Mouse (Mus musculus): Measurements from ENCODE around the gene Itga9.

GRCm38 (mm10) chr9:118590230-118590629 lies 16.3 kb upstream of the Itga9 start:
- TF ChIP-seq POLR2A (IDR thresholded peaks at IDR 0.05; ENCODE audit: insufficient read length, low read depth) (no peak), TCF12 (IDR thresholded peaks at IDR 0.05; ENCODE audit: insufficient read depth, poor library complexity, severe bottlenecking) (no peak), MYOD1 (IDR thresholded peaks at IDR 0.05; ENCODE audit: control insufficient read depth in 1 of 3, insufficient read length in 2 of 3, low read depth in 2 of 3) (no peak), POLR2AphosphoS2 (IDR thresholded peaks at IDR 0.05; ENCODE audit: insufficient read length, low read depth) (no peak), E2F4 (IDR thresholded peaks at IDR 0.05; ENCODE audit: insufficient read depth) (no peak), USF1 (IDR thresholded peaks at IDR 0.05; ENCODE audit: low read depth) (no peak), MYOG (IDR thresholded peaks at IDR 0.05; ENCODE audit: control insufficient read depth in 1 of 3, insufficient read depth in 1 of 3, insufficient read length in 2 of 3, low read depth in 2 of 3) (no peak), TCF3 (IDR thresholded peaks at IDR 0.05; ENCODE audit: insufficient read length, low read depth) (no peak)

Measured in myocyte (in vitro differentiated cells).